Mouse (Mus musculus) thymus, adult 2 months (tissue): ENCODE results near the gene Dhx38.

Source experiments
- CTCF ChIP-seq: fragments of 200-500 bp; IDR thresholded peaks from 2 replicates; pipeline ENCODE4 v1.5.1; 2012; ENCODE audit warnings: mild to moderate bottlenecking, control low read depth, low read length, moderate library complexity, borderline replicate concordance; ENCODE audit not compliant: control insufficient read depth, poor library complexity, insufficient read depth; ENCODE audit errors: extremely low read depth
- POLR2A ChIP-seq: fragments of 200-500 bp; IDR thresholded peaks from 2 replicates; pipeline ENCODE4 v1.6.1; 2012; ENCODE audit warnings: mild to moderate bottlenecking, low read length, control low read depth, moderate library complexity; ENCODE audit not compliant: control insufficient read depth, poor library complexity, insufficient read depth; ENCODE audit errors: extremely low read depth

DNA sequence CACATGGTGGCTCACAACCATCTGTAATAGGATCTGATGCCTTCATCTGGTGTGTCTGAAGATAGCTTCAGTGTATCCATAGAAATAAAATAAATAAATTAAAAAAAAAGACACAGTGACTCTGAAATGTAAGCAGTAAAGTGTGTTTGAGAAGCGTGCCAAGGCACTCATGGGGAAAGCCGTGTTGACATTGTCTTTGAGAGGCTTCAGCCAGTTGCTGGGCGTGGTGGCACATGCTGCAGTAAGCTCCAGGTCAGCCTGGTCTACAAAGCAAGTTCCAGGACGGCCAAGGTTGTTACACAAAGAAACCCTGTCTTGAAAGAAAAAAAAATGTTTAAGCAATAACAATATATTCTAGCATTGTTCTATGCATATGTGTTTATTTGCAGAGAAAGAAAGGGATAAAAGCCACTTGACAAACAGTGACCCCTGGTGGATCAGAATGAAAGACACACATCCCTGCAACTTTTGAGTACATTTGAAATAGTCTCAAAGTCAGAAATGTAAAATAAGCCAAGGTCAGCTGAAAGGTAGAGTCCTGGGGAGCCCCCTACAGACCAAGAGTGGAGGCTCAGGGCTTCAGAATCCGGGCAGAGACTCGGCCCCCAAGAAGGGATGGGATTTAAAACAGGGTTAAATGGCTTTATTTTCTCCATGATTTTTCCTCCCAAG, 27.6 kb upstream of the Dhx38 start:
- TF ChIP-seq CTCF (no peak), POLR2A (no peak)
